Mouse (Mus musculus): Measurements from ENCODE around the gene Ddx41.

GRCm38 (mm10) chr13:55495702-55496101, 40.8 kb downstream of the Ddx41 start:
- TF ChIP-seq CTCF (IDR thresholded peaks at IDR 0.05; ENCODE audit: borderline replicate concordance, insufficient read depth, low read length) (no peak), POLR2A (IDR thresholded peaks at IDR 0.05; ENCODE audit: low read depth, low read length) (no peak)
